Mouse (Mus musculus): ENCODE data around the gene Zfp977.
"Not testable (repeated sequence)": the region's sequence is repeated elsewhere in the genome, so short reads cannot be mapped to it uniquely, and the experiment has no call there.

Gene Zfp977

DNA sequence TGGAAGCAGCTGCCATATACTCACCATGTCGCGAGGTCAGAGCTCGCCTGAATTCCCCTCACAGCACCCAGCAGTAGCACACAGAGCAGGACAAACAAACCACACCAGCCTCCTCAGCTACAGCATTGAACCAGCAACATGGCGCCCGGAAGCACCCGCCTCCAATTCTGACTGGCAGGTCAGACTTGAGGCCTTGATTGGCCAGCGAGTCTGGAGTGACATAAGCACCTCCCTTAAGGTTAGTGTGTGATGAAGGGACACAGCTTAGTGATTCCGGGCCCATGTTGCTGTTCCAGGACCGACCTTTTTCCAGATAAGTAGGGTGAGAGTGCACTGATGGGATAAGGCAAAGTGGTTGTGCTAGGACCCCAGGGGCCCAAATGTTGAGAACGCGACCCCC, at the start of gene Zfp977:
Gene Zfp977, minus strand, starts transcription at position 135 of the 400 bp plus-strand sequence.
- not testable (repeated sequence) for DNase-seq (ENCODE audit: low read depth, low spot score)

DNA sequence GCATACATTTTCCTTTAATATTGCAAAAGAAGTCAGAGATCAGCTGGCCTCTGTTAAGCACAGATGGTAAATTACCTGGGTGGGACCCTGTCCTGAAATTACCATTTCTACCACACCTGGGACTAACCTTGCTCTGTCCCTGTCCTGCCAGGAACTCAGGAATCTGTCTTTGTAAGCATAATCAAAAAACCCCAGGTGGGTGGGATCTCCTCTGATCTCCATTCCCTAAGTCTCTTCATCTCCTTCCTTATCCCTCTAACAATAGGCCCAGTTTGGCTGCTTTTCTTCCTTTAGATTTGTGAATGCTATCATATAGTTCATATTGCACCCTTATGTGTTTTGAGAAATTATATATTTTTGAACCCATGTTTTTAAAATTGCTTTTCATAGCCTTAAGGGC, 38.7 kb upstream of the Zfp977 start:
- not testable (repeated sequence) for DNase-seq (ENCODE audit: low read depth, low spot score)

DNA sequence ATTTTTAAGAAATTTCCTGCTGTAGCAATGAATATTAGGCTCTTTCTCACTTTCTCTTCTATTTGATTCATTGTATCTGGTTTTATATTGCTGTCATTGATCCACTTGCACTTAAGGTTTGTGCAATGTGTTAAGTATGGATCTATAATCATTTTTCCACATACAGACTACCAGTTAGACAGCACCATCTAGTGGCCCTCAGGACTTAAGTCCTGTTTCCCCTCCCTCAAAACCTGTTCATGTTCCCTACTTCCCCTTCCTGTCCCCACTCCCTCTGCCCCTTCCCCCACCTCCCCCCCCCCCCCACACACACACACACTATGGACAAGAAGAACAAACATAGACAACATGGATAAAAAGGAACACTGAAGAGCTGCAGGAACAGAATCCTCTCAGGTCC, 3.3 kb upstream of the Zfp977 start:
- not testable (repeated sequence) for DNase-seq (ENCODE audit: low read depth, low spot score)

DNA sequence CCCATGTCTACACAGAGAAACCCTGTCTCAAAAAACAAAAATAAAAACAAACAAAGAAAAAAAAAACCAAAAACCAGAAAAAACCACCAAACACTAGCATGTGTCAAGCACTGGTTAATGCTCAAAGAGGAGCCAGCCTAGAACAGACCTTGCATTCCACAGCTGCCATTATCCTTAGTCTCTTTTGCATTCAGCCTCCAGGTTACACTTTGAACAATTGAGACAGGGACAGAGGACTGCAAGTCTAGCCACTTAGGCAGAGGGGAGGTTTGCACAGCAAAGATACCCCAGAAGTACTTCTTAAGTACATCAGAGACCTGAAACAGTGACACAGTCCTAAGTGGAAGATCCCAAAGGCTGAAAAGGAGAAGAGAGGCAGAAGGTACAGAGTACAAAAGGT, 1.0 kb downstream of the Zfp977 start:
- DNase-seq (ENCODE audit: low read depth, low spot score) = not testable (repeated sequence)

DNA sequence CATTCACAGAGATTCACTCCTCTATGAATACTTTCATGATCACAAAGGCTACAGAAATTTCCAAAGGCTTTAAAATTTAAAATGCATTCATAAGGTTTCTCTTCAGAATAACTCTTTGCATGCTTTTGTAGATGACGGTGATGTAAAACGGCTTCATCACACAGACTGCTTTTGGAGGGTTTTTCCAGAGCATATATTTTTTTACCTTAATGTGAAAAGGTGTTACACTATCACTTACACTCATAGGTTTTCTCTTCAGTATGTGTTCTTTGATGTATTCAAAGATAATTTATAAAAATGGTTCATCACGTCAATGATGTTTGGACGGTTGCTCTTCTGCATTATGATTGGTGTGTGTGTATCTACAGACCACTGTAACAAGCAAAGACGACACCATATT, 13.9 kb downstream of the Zfp977 start, which contains the start of gene Gm21028:
Gene Gm21028, minus strand, starts transcription at position 101 of the 400 bp plus-strand sequence.
- DNase-seq (ENCODE audit: low read depth, low spot score) = no peak

DNA sequence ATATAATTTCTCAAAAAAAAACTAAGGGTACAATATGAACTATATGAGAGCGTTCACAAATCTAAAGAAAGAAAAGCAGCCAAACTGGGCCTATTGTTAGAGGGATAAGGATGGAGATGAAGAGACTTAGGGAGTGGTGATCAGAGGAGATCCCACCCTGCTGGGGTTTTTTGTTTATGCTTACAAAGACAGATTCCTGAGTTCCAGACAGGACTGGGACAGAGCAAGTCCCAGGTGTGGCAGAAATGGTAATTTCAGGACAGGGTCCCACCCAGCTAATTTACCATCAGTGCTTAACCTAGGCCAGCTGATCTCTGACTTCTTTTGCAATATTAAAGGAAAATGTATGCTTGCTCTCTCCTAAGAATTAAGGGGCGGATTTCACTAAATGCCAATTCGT, 40.6 kb downstream of the Zfp977 start:
- DNase-seq (ENCODE audit: low read depth, low spot score) = no peak

All from brain, adult 2 months (tissue).